Mouse (Mus musculus): ENCODE measurements around the gene Slc4a1. TPM values are rescaled to one million over a fixed set of nuclear protein-coding genes. Genes with fewer than 3 reads are reported as not detected.

Gene Slc4a1
- polyA plus RNA-seq, 1 experiment from 2014 or later = 7.2 TPM

Small RNA genes within 50 kb of the gene (microRNA-seq; reads per million reads assigned to microRNA genes)
- not detected for gene Mir6930

Other genes starting within 250 kb of the Slc4a1 start
- 0.14 TPM in 1 of 2 replicates, not detected in the other for gene Nags, start 220.7 kb downstream of the Slc4a1 start, polyA plus RNA-seq (2015; fragmentation: Nextera tagmentation; extraction: Ambion mirVana)
- 44.7 and 46.1 TPM in 2 replicates for gene Tmem101, start 209.8 kb downstream of the Slc4a1 start, polyA plus RNA-seq (2015; fragmentation: Nextera tagmentation; extraction: Ambion mirVana)
- gene Lsm12, start 180.9 kb downstream of the Slc4a1 start, polyA plus RNA-seq (2015; fragmentation: Nextera tagmentation; extraction: Ambion mirVana) = 134 and 145 TPM in 2 replicates
- 35.6 and 36.1 TPM in 2 replicates for gene G6pc3, start 176.6 kb downstream of the Slc4a1 start, polyA plus RNA-seq (2015; fragmentation: Nextera tagmentation; extraction: Ambion mirVana)
- 61.9 and 68.6 TPM in 2 replicates for gene Hdac5, start 136.0 kb downstream of the Slc4a1 start, polyA plus RNA-seq (2015; fragmentation: Nextera tagmentation; extraction: Ambion mirVana)
- 15.8 and 16.1 TPM in 2 replicates for gene BC030867, start 117.3 kb downstream of the Slc4a1 start, polyA plus RNA-seq (2015; fragmentation: Nextera tagmentation; extraction: Ambion mirVana)
- gene Asb16, start 97.5 kb downstream of the Slc4a1 start, polyA plus RNA-seq (2015; fragmentation: Nextera tagmentation; extraction: Ambion mirVana) = 0.22 TPM in 2 replicates
- 52.8 and 57.3 TPM in 2 replicates for gene Tmub2, start 81.3 kb downstream of the Slc4a1 start, polyA plus RNA-seq (2015; fragmentation: Nextera tagmentation; extraction: Ambion mirVana)
- 20.7 and 21.4 TPM in 2 replicates for gene Atxn7l3, start 69.6 kb downstream of the Slc4a1 start, polyA plus RNA-seq (2015; fragmentation: Nextera tagmentation; extraction: Ambion mirVana)
- gene Ubtf, start 46.5 kb downstream of the Slc4a1 start, polyA plus RNA-seq (2015; fragmentation: Nextera tagmentation; extraction: Ambion mirVana) = 83.9 and 85.9 TPM in 2 replicates
- gene Rundc3a, start 27.2 kb upstream of the Slc4a1 start, polyA plus RNA-seq (2015; fragmentation: Nextera tagmentation; extraction: Ambion mirVana) = 1.3 and 1.4 TPM in 2 replicates
- gene Slc25a39, start 41.7 kb upstream of the Slc4a1 start, polyA plus RNA-seq (2015; fragmentation: Nextera tagmentation; extraction: Ambion mirVana) = 173 and 180 TPM in 2 replicates
- gene Grn, start 64.1 kb upstream of the Slc4a1 start, polyA plus RNA-seq (2015; fragmentation: Nextera tagmentation; extraction: Ambion mirVana) = 141 and 149 TPM in 2 replicates
- 4.4 and 4.8 TPM in 2 replicates for gene Fam171a2, start 81.5 kb upstream of the Slc4a1 start, polyA plus RNA-seq (2015; fragmentation: Nextera tagmentation; extraction: Ambion mirVana)
- gene Itga2b, start 103.9 kb upstream of the Slc4a1 start, polyA plus RNA-seq (2015; fragmentation: Nextera tagmentation; extraction: Ambion mirVana) = 4.4 and 6.1 TPM in 2 replicates
- 80.0 and 81.0 TPM in 2 replicates for gene Gpatch8, start 190.2 kb upstream of the Slc4a1 start, polyA plus RNA-seq (2015; fragmentation: Nextera tagmentation; extraction: Ambion mirVana)
- gene Gm11627, start 213.3 kb upstream of the Slc4a1 start, polyA plus RNA-seq (2015; fragmentation: Nextera tagmentation; extraction: Ambion mirVana) = 7.7 and 9.1 TPM in 2 replicates
- gene Fzd2, start 238.2 kb upstream of the Slc4a1 start, polyA plus RNA-seq (2015; fragmentation: Nextera tagmentation; extraction: Ambion mirVana) = 67.7 and 71.6 TPM in 2 replicates